Mouse (Mus musculus) MEL (cell line): ENCODE data around the gene Yif1a. TPM values are rescaled to one million over a fixed set of nuclear protein-coding genes. Genes with fewer than 3 reads are reported as not detected.
A peak's percentile ranks its signal among the peaks of the same experiment; 100 is the strongest.

Experiments
- DNase-seq: peaks from one replicate; pipeline ENCODE4 v3.0.0; 2011; ENCODE audit warnings: low read depth, low spot score
- H3K27ac ChIP-seq: 2 replicates; pipeline ENCODE4 v1.5.1; 2012; ENCODE audit warnings: low read depth, mild to moderate bottlenecking, control low read depth, low read length, moderate library complexity; ENCODE audit not compliant: control insufficient read depth
- H3K27me3 ChIP-seq, 2 experiments: fragments of 150-350 bp in 1 of 2; sonication (generic) in 1 of 2; 2 replicates each; pipeline ENCODE4 v1.6.1; 2012; ENCODE audit warnings: low read length in 2 of 2, mild to moderate bottlenecking in 2 of 2, improper control_type of control experiment in 1 of 2, moderate library complexity in 1 of 2; ENCODE audit not compliant: insufficient read depth in 2 of 2, control insufficient read depth in 1 of 2
- H3K36me3 ChIP-seq, 2 experiments: 2 replicates each; pipeline ENCODE4 v1.6.1; 2012 to 2014; ENCODE audit warnings: low read length in 2 of 2, improper control_type of control experiment in 1 of 2, inconsistent platforms in 1 of 2, mild to moderate bottlenecking in 1 of 2; ENCODE audit not compliant: insufficient read depth in 2 of 2, control insufficient read depth in 1 of 2
- H3K4me1 ChIP-seq, 2 experiments: fragments of 150-350 bp in 1 of 2; sonication (generic) in 1 of 2; 2 replicates each; pipeline ENCODE4 v1.6.1; 2012; ENCODE audit warnings: low read length in 2 of 2, improper control_type of control experiment in 1 of 2, mild to moderate bottlenecking in 1 of 2; ENCODE audit not compliant: insufficient read depth in 2 of 2, control insufficient read depth in 1 of 2
- H3K4me3 ChIP-seq, 2 experiments: fragments of 150-350 bp in 1 of 2; sonication (generic) in 1 of 2; 2 replicates each; pipeline ENCODE4 v1.5.1; 2012; ENCODE audit warnings: low read depth in 2 of 2, low read length in 2 of 2, mild to moderate bottlenecking in 2 of 2, moderate library complexity in 2 of 2, control low read depth in 1 of 2, improper control_type of control experiment in 1 of 2; ENCODE audit not compliant: control insufficient read depth in 1 of 2, insufficient read depth in 1 of 2
- H3K79me2 ChIP-seq: 2 replicates; pipeline ENCODE4 v1.6.1; 2012; ENCODE audit warnings: mild to moderate bottlenecking, low read length, moderate library complexity; ENCODE audit not compliant: control insufficient read depth, poor library complexity, insufficient read depth
- H3K9ac ChIP-seq: 2 replicates; pipeline ENCODE4 v1.6.1; 2012; ENCODE audit warnings: low read depth, mild to moderate bottlenecking, control low read depth, low read length, moderate library complexity; ENCODE audit not compliant: control insufficient read depth, poor library complexity, severe bottlenecking
- H3K9me3 ChIP-seq: fragments of 150-350 bp; sonication (generic); replicated peaks from 2 replicates; pipeline ENCODE4 v1.6.1; 2012; ENCODE audit warnings: mild to moderate bottlenecking, low read length, improper control_type of control experiment, moderate library complexity; ENCODE audit not compliant: insufficient read depth
- BHLHE40 ChIP-seq: IDR thresholded peaks from 2 replicates; pipeline ENCODE4 v1.6.1; 2012; ENCODE audit warnings: low read depth, mild to moderate bottlenecking, inconsistent platforms, low read length, improper control_type of control experiment, borderline replicate concordance
- CHD1 ChIP-seq: IDR thresholded peaks from 2 replicates; pipeline ENCODE4 v1.6.1; 2012; ENCODE audit warnings: low read depth, mild to moderate bottlenecking, inconsistent platforms, low read length, improper control_type of control experiment
- CHD2 ChIP-seq: IDR thresholded peaks from 2 replicates; pipeline ENCODE4 v1.6.1; 2011; ENCODE audit warnings: low read length, improper control_type of control experiment
- CTCF ChIP-seq, 3 experiments: IDR thresholded peaks in 2 of 3; conservative IDR thresholded peaks in 1 of 3; 2 replicates each; pipeline ENCODE4 v1.5.1; 2011 to 2012; ENCODE audit warnings: low read length in 3 of 3, low read depth in 2 of 3, mild to moderate bottlenecking in 2 of 3, improper control_type of control experiment in 1 of 3, inconsistent platforms in 1 of 3, mixed read lengths in 1 of 3, moderate library complexity in 1 of 3; ENCODE audit not compliant: control insufficient read depth in 1 of 3, insufficient read depth in 1 of 3, poor library complexity in 1 of 3, severe bottlenecking in 1 of 3
- E2F4 ChIP-seq: IDR thresholded peaks from 2 replicates; pipeline ENCODE4 v1.6.1; 2011; ENCODE audit warnings: low read depth, low read length, improper control_type of control experiment, borderline replicate concordance
- ELF1 ChIP-seq: IDR thresholded peaks from 2 replicates; pipeline ENCODE4 v1.6.1; 2014; ENCODE audit warnings: low read depth, mild to moderate bottlenecking, inconsistent platforms, low read length, improper control_type of control experiment, moderate library complexity
- EP300 ChIP-seq, 2 experiments: IDR thresholded peaks; 2 replicates each; pipeline ENCODE4 v1.6.1; 2011; ENCODE audit warnings: improper control_type of control experiment in 2 of 2, low read length in 2 of 2, low read depth in 1 of 2, mild to moderate bottlenecking in 1 of 2
- ETS1 ChIP-seq: IDR thresholded peaks from 2 replicates; pipeline ENCODE4 v1.6.1; 2012; ENCODE audit warnings: low read depth, mild to moderate bottlenecking, inconsistent platforms, low read length, improper control_type of control experiment, moderate library complexity
- GABPA ChIP-seq: IDR thresholded peaks from 2 replicates; pipeline ENCODE4 v1.6.1; 2012; ENCODE audit warnings: low read depth, mild to moderate bottlenecking, inconsistent platforms, low read length, improper control_type of control experiment, moderate library complexity
- GATA1 ChIP-seq: IDR thresholded peaks from 2 replicates; pipeline ENCODE4 v1.6.1; 2011; ENCODE audit warnings: low read depth, low read length, improper control_type of control experiment
- HCFC1 ChIP-seq: IDR thresholded peaks from 2 replicates; pipeline ENCODE4 v1.6.1; 2012; ENCODE audit warnings: low read depth, mild to moderate bottlenecking, inconsistent platforms, low read length, improper control_type of control experiment, moderate library complexity
- JUND ChIP-seq: IDR thresholded peaks from 2 replicates; pipeline ENCODE4 v1.6.1; 2011; ENCODE audit warnings: low read depth, mild to moderate bottlenecking, improper control_type of control experiment, low read length
- KAT2A ChIP-seq: conservative IDR thresholded peaks from 2 replicates; pipeline ENCODE4 v1.6.1; 2012; ENCODE audit warnings: low read depth, low read length, improper control_type of control experiment, inconsistent platforms
- MAFK ChIP-seq: IDR thresholded peaks from 2 replicates; pipeline ENCODE4 v1.6.1; 2011; ENCODE audit warnings: low read depth, mild to moderate bottlenecking, low read length, improper control_type of control experiment, borderline replicate concordance
- MAX ChIP-seq: IDR thresholded peaks from 2 replicates; pipeline ENCODE4 v1.6.1; 2011; ENCODE audit warnings: low read length, improper control_type of control experiment
- MAZ ChIP-seq: IDR thresholded peaks from 2 replicates; pipeline ENCODE4 v1.6.1; 2012; ENCODE audit warnings: low read depth, mild to moderate bottlenecking, inconsistent platforms, low read length, improper control_type of control experiment
- MEF2A ChIP-seq: IDR thresholded peaks from 2 replicates; pipeline ENCODE4 v1.6.1; 2014; ENCODE audit warnings: low read depth, mild to moderate bottlenecking, inconsistent platforms, low read length, improper control_type of control experiment; ENCODE audit not compliant: poor library complexity, insufficient replicate concordance, severe bottlenecking; ENCODE audit errors: extremely low read depth
- MXI1 ChIP-seq: IDR thresholded peaks from 2 replicates; pipeline ENCODE4 v1.6.1; 2011; ENCODE audit warnings: mild to moderate bottlenecking, low read depth, low read length, improper control_type of control experiment
- MYB ChIP-seq: IDR thresholded peaks from 2 replicates; pipeline ENCODE4 v1.6.1; 2011; ENCODE audit warnings: mild to moderate bottlenecking, low read depth, low read length, improper control_type of control experiment
- NELFE ChIP-seq: IDR thresholded peaks from 2 replicates; pipeline ENCODE4 v1.6.1; 2011; ENCODE audit warnings: low read depth, low read length, improper control_type of control experiment
- POLR2A ChIP-seq, 2 experiments: IDR thresholded peaks; 2 replicates each; pipeline ENCODE4 v1.6.1; 2011 to 2012; ENCODE audit warnings: low read length in 2 of 2, mild to moderate bottlenecking in 2 of 2, control low read depth in 1 of 2, improper control_type of control experiment in 1 of 2, low read depth in 1 of 2, moderate library complexity in 1 of 2; ENCODE audit not compliant: control insufficient read depth in 1 of 2, insufficient read depth in 1 of 2, poor library complexity in 1 of 2
- POLR2AphosphoS2 ChIP-seq: IDR thresholded peaks from 2 replicates; pipeline ENCODE4 v1.6.1; 2011; ENCODE audit warnings: low read length, improper control_type of control experiment
- POLR2AphosphoS5 ChIP-seq: IDR thresholded peaks from 2 replicates; pipeline ENCODE4 v1.6.1; 2012; ENCODE audit warnings: low read depth, borderline replicate concordance, mild to moderate bottlenecking, inconsistent platforms, low read length, moderate library complexity, mixed read lengths
- RAD21 ChIP-seq: IDR thresholded peaks from 2 replicates; pipeline ENCODE4 v1.6.1; 2011; ENCODE audit warnings: mild to moderate bottlenecking, low read depth, low read length, improper control_type of control experiment
- SIN3A ChIP-seq: IDR thresholded peaks from 2 replicates; pipeline ENCODE4 v1.6.1; 2012; ENCODE audit warnings: low read length, improper control_type of control experiment, inconsistent platforms
- TAL1 ChIP-seq: IDR thresholded peaks from 2 replicates; pipeline ENCODE4 v1.6.1; 2012; ENCODE audit warnings: mild to moderate bottlenecking, inconsistent platforms, low read length, moderate library complexity, mixed read lengths
- TBP ChIP-seq: IDR thresholded peaks from 2 replicates; pipeline ENCODE4 v1.8.0; 2011; ENCODE audit warnings: low read depth, low read length, improper control_type of control experiment
- TCF12 ChIP-seq: IDR thresholded peaks from 2 replicates; pipeline ENCODE4 v1.6.1; 2014; ENCODE audit warnings: low read depth, mild to moderate bottlenecking, inconsistent platforms, low read length, improper control_type of control experiment, moderate library complexity
- UBTF ChIP-seq: IDR thresholded peaks from 2 replicates; pipeline ENCODE4 v1.6.1; 2012; ENCODE audit warnings: low read depth, mild to moderate bottlenecking, inconsistent platforms, low read length, improper control_type of control experiment, moderate library complexity, borderline replicate concordance; ENCODE audit not compliant: insufficient read depth
- USF1 ChIP-seq: IDR thresholded peaks from 2 replicates; pipeline ENCODE4 v1.6.1; 2014; ENCODE audit warnings: low read depth, mild to moderate bottlenecking, inconsistent platforms, low read length, improper control_type of control experiment, moderate library complexity
- USF2 ChIP-seq, 2 experiments: IDR thresholded peaks; 2 replicates each; pipeline ENCODE4 v1.6.1; 2011 to 2012; ENCODE audit warnings: improper control_type of control experiment in 2 of 2, low read length in 2 of 2, borderline replicate concordance in 1 of 2, inconsistent platforms in 1 of 2, low read depth in 1 of 2, mild to moderate bottlenecking in 1 of 2; ENCODE audit not compliant: insufficient read depth in 1 of 2
- ZC3H11A ChIP-seq: IDR thresholded peaks from 2 replicates; pipeline ENCODE4 v1.6.1; 2012; ENCODE audit warnings: low read depth, mild to moderate bottlenecking, inconsistent platforms, low read length, improper control_type of control experiment
- ZKSCAN1 ChIP-seq: IDR thresholded peaks from 2 replicates; pipeline ENCODE4 v1.6.1; 2012; ENCODE audit warnings: low read depth, mild to moderate bottlenecking, inconsistent platforms, low read length, improper control_type of control experiment, moderate library complexity
- ZMIZ1 ChIP-seq: IDR thresholded peaks from 2 replicates; pipeline ENCODE4 v1.6.1; 2012; ENCODE audit warnings: low read depth, mild to moderate bottlenecking, inconsistent platforms, low read length, improper control_type of control experiment, moderate library complexity
- ZNF384 ChIP-seq: IDR thresholded peaks from 2 replicates; pipeline ENCODE4 v1.6.1; 2012; ENCODE audit warnings: low read depth, mild to moderate bottlenecking, inconsistent platforms, low read length, improper control_type of control experiment
- polyA plus RNA-seq, 2 experiments: library from polyadenylated mRNA; stranded (reverse) in 1 of 2; unstranded in 1 of 2; fragments of >175 nt in 1 of 2; fragments of >200 nt in 1 of 2; gene quantifications; 2 replicates each; pipeline versions ENCODE4 v1.2.1 to v1.2.4; 2012; ENCODE audit warnings: low replicate concordance in 2 of 2, low read depth in 1 of 2; ENCODE audit not compliant: insufficient read length in 2 of 2, insufficient read depth in 1 of 2, missing spikeins in 1 of 2
- total RNA-seq: library from RNA; depleted of rRNA; stranded (reverse); fragments of 300-350 nt; gene quantifications from 2 replicates; pipeline ENCODE4 v1.2.3, GENCODE M21; 2012

The Yif1a gene
- total and polyA plus RNA-seq, 3 experiments, result 54.0 to 64.3 TPM; not detected in 1

- Histone ChIP-seq H3K36me3 (no peaks in the 10 kb centered on the region), H3K9ac (peak overlapping the region; percentile 95), H3K4me1 (peaks cover 0 to 6% of the 10 kb centered on the region in 2 experiments; a peak in 1 of 4 replicates), H3K9me3 (no peaks in the 10 kb centered on the region), H3K4me3 (peak overlapping the region; percentile 82 to 95), H3K27ac (peak overlapping the region; percentile 41; the same call in 1 of the 2 replicates), H3K27me3 (no peaks in the 10 kb centered on the region; a peak in 2 of 4 replicates), H3K79me2 (peaks cover 5% of the 10 kb centered on the region; the same call in 1 of the 2 replicates)
- peak; percentile 92 for DNase-seq
- TF ChIP-seq GABPA (no peak), CHD1 (no peak), ZKSCAN1 (no peak), POLR2A (IDR thresholded peaks at IDR 0.05; ENCODE audit: control insufficient read depth in 1 of 2, insufficient read depth in 1 of 2, low read depth in 1 of 2, low read length in 2 of 2, poor library complexity in 1 of 2) (0 out of 4 replicates have a peak, but pooled peaks of 1 of the 2 experiments have one; percentile 32), ZMIZ1 (no peak), MAFK (no peak), UBTF (no peak), TCF12 (no peak; the same call in 1 of the 2 replicates), TAL1 (no peak), USF2 (IDR thresholded peaks at IDR 0.05; ENCODE audit: borderline replicate concordance in 1 of 2, insufficient read depth in 1 of 2, low read depth in 1 of 2, low read length in 2 of 2) (no peak), NELFE (peak; percentile 38), ELF1 (no peak), ZNF384 (no peak), MEF2A (no peak), POLR2AphosphoS5 (no peak), TBP (no peak), JUND (no peak), BHLHE40 (no peak), KAT2A (no peak; the same call in 1 of the 2 replicates), E2F4 (no peak), USF1 (no peak; the same call in 1 of the 2 replicates), RAD21 (peak; percentile 47), MYB (no peak), MXI1 (peak; percentile 59), HCFC1 (peak; percentile 85), POLR2AphosphoS2 (no peak), SIN3A (peak; percentile 78; the same call in 1 of the 2 replicates), CHD2 (no peak), ETS1 (no peak), EP300 (IDR thresholded peaks at IDR 0.05; ENCODE audit: low read depth in 1 of 2, low read length in 2 of 2) (no peak), CTCF (IDR thresholded peaks at IDR 0.05 in 2 of 3, conservative IDR thresholded peaks at IDR 0.05 in 1 of 3; ENCODE audit: control insufficient read depth in 1 of 3, insufficient read depth in 1 of 3, low read depth in 2 of 3, low read length in 3 of 3, poor library complexity in 1 of 3, severe bottlenecking in 1 of 3) (peak; percentile 70 to 98 (median 82)), MAX (peak; percentile 66), MAZ (peak; percentile 71), GATA1 (no peak), ZC3H11A (no peak)
These were observed 29.4 kb downstream of the Yif1a start for GRCm38 (mm10) chr19:5117494-5118383.
